Mouse (Mus musculus): ENCODE data around the gene Hmx3.

Hmx3 gene

DNA sequence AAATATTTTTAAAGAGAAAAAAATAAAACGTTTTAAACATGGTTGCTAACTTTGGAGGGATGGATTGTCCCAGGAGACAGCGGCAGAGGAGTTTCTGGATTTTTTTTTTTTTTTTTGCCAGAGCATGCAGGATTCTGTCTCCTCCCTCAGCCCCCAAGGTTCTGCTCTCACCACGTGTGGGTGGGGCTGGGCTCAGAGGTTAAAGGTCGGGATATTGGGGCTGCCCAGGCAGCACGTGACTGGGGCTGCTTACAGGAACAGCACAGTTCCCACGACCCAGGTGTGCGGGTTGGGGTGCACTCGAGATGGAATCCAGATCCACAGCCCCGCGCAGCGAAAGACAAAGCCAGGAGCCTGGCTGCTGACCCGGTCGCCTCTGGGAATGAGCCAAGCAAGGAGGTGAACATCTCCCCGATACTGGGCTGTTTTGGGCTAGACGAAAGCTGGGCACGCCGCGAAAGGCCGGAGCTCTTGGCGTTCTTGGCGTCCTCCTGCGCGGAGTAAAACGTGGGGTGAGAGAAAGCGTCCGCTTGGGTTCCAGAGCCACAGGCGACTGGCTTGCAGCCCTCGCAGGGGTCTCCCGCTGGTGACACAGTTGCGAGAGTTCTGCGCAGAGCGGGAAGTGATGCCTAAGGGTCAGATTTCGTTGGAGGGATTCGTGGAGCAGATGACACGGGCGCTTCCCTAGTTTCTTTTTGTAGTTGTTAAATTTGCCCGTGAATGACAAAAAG is 14.0 kb downstream of the Hmx3 start:
- peak; percentile 37 to 55 for DNase-seq

DNA sequence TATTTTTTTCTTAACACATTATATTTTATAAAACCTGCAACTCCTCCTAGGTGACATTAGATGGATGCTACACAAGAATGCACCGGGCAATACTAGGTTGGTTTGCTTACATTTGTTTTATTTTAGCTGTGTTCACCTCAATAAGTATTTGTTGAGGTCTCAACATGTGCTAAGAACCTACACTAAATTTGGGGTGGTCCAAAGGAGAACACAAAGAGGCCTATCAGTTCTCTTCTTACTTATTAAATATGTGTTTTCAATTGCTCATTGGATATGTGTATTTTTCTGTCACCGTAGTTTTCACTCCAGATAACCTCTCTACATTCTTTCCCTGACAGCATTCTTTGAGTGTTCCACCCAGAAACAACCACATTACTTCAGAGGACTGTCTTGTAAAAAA is 15.1 kb downstream of the Hmx3 start:
- no peak for DNase-seq

DNA sequence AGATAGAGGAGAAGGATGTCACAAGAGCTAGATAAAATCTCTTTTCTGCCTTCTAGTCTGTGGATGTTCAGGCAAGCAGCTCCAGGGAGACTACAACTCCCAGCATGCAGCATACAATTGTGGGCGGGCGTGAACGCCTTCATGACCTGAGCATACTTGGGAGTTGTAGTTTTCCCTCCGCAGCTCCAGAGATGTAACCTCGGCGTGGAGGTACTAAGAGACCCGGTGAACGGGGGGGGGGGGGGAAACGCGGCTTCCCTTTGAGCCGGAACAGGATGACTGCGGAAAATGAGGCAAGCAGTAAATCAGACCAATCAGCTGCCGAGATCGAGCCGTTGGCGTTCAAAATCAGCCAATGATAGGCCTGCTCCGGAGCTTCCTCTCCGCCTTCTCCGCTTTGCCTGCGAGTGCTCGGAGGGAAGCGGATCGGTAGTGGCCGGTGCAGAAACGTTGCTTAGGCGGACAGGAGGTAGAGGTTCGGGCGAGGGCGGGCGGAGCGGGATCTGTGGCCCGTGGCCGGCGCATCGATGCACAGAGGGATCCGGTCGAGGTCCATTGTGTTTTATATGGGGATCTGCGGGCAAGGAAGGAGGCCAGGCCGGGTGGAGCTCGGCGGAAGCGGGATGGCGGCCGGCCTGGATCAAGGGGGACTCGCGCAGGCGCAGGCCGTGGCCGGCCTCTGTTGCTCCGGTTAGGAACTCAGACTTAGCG is 17.5 kb downstream of the Hmx3 start, which contains the start of gene Bub3:
Gene Bub3, plus strand, starts transcription at position 237 of the 711 bp plus-strand sequence.
- peak; percentile 88 to 91 for DNase-seq

DNA sequence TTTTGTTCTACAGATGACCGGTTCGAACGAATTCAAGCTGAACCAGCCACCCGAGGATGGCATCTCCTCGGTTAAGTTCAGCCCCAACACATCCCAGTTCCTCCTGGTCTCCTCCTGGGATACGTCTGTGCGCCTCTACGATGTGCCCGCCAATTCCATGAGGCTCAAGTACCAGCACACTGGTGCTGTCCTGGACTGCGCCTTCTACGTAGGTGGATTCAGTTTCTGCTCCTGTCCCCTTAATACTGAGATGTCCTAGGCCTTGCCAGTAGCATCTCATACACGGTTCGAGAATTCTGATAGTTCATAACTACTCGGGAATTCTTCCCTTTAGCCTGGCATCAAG is 18.0 kb downstream of the Hmx3 start:
- DNase-seq = no peak

DNA sequence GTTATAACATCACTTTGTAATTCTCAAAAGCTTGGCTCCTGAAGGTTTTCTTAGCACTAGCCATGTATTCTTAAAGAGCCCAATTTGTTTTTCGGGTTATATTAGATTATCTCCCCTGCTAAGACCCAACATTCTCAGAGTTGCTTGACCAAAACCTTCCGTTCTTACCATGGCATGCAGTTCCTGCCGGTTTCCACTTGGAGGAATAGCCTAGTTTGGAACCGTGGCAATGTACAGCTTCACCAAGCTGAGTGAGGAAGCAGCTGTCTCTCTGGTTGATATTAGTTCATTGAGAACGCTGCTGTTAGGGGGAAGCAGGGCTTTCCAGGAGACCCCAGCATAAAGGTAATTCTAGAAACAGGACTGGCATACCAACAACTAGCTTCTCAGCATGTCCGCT is 32.6 kb downstream of the Hmx3 start:
- DNase-seq = no peak

DNA sequence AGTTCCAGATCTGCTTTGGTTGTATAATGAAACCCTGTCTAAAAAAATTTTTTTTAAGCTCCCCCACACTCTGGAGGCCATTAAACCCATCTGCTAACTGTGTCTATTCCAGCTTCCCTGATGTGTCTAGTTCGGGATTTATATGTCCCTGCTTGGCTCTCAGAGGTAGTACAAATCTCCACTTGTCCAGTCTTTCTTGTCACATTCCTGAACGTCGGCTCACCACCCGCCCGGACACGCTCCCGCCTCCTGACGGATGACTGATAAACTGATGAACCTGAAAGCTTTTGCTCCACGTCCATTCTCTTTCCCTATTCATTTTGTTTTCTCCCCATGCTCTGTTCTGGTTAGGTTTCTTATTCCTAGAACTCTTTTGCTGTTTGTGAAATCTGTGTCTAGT is 39.5 kb downstream of the Hmx3 start:
- DNase-seq = no peak

DNA sequence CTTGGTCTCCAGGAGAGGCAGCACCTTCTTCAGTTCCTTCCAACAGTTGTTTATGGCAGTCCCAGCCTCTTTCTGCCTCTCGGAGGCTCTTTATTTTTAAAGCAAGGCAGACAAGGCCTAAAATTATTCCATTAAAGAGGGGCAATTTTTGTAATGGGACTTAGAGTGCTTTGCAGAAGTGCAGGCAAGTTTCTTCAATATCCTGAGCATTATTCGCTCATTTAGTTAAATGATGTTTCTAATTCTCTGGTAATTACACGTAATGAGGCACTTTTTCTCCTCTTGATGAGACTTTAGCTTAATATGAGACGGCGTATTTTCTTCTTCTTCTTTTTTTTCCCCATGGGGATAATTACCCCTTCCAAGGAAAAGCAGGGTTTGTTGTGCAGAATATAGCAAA is 42.9 kb downstream of the Hmx3 start:
- no peak for DNase-seq

All from B cell, adult 2 months (primary cell).